Mouse (Mus musculus) limb, embryonic 14.5 days (tissue): ENCODE measurements at regions not wholly inside any gene's neighbourhood (a gene's known extent, or its start where the extent isn't known, plus 50 kb on each side); places are given as distances from the start of the nearest gene placed in this dataset.

Experiments used
- ATAC-seq: fragments of 200-750 bp; cut with Nextera tagmentation; 2 replicates; pipeline ENCODE4 v1.8.0; 2017; ENCODE audit warnings: low read depth, moderate number of reproducible peaks, moderate TSS enrichment; ENCODE audit not compliant: low FRiP score
- DNase-seq: peaks from one replicate; pipeline ENCODE4 v3.0.0-alpha.2; 2015; ENCODE audit warnings: low spot score
- H3K27ac ChIP-seq: fragments of 300-500 bp; sonication (generic); replicated peaks from 2 replicates; pipeline ENCODE4 v1.5.1; 2014; ENCODE audit warnings: low read depth, mild to moderate bottlenecking, low read length, moderate library complexity, mixed read lengths
- H3K27me3 ChIP-seq: fragments of 300-500 bp; sonication (generic); 2 replicates; pipeline ENCODE4 v1.6.1; 2014; ENCODE audit warnings: low read length, mixed read lengths; ENCODE audit not compliant: control insufficient read depth, insufficient read depth
- H3K36me3 ChIP-seq: fragments of 300-500 bp; sonication (generic); 2 replicates; pipeline ENCODE4 v1.6.1; 2014; ENCODE audit warnings: mild to moderate bottlenecking, low read length, moderate library complexity, mixed read lengths; ENCODE audit not compliant: control insufficient read depth, insufficient read depth
- H3K4me1 ChIP-seq: fragments of 300-500 bp; sonication (generic); 2 replicates; pipeline ENCODE4 v1.6.1; 2014; ENCODE audit warnings: antibody characterized with exemption, low read length, mixed read lengths; ENCODE audit not compliant: control insufficient read depth, insufficient read depth
- H3K4me2 ChIP-seq: fragments of 300-500 bp; sonication (generic); replicated peaks from 2 replicates; pipeline ENCODE4 v1.6.1; 2014; ENCODE audit warnings: low read depth, mild to moderate bottlenecking, low read length, moderate library complexity; ENCODE audit not compliant: severe bottlenecking
- H3K4me3 ChIP-seq: fragments of 300-500 bp; sonication (generic); replicated peaks from 2 replicates; pipeline ENCODE4 v1.5.1; 2014; ENCODE audit warnings: low read length
- H3K9ac ChIP-seq: fragments of 300-500 bp; sonication (generic); 2 replicates; pipeline ENCODE4 v1.6.1; 2014; ENCODE audit warnings: mild to moderate bottlenecking, low read depth, low read length, moderate library complexity; ENCODE audit not compliant: severe bottlenecking
- H3K9me3 ChIP-seq: fragments of 300-500 bp; sonication (generic); 2 replicates; pipeline ENCODE4 v1.6.1; 2016; ENCODE audit warnings: low read length; ENCODE audit not compliant: control insufficient read depth
- POLR2A ChIP-seq: fragments of 200-500 bp; IDR thresholded peaks from 2 replicates; pipeline ENCODE4 v1.8.0; 2012; ENCODE audit warnings: inconsistent platforms, mild to moderate bottlenecking, moderate library complexity, borderline replicate concordance; ENCODE audit not compliant: insufficient read depth, insufficient read length; ENCODE audit errors: extremely low read depth
- WGBS: fragments of 180-500 bp; shearing (Covaris S2); extraction: QIAGEN DNeasy Blood & Tissue Kit; methylation state at CpG from one replicate; pipeline ENCODE4 v1.1.7; 2014; 5-methylcytosine and 5-hydroxymethylcytosine counted together

GRCm38 (mm10) chr10:92166057-92166456 is 556.2 kb downstream of the Nedd1 start:
- no peak for DNase-seq
- Histone ChIP-seq H3K4me1 (no peaks in the 10 kb centered on the region), H3K9ac (no peak overlapping the region), H3K4me3 (no peak overlapping the region), H3K27ac (no peak overlapping the region), H3K27me3 (peaks cover 14% of the 10 kb centered on the region; the same call in 1 of the 2 replicates), H3K36me3 (no peaks in the 10 kb centered on the region), H3K9me3 (no peaks in the 10 kb centered on the region), H3K4me2 (no peak overlapping the region)
- TF ChIP-seq POLR2A: no peak
- ATAC-seq: no peak
- WGBS: 64% methylated on average over 2 of the region's 2 CpGs

GRCm38 (mm10) chr10:92164991-92165390 is 557.2 kb downstream of the Nedd1 start:
- ATAC-seq (no peak), DNase-seq (no peak)
- H3K9ac ChIP-seq: no peak overlapping the region
- H3K4me1 ChIP-seq: no peaks in the 10 kb centered on the region
- H3K4me3 ChIP-seq: peak overlapping the region; percentile 1; the same call in 1 of the 2 replicates
- H3K36me3 ChIP-seq: no peaks in the 10 kb centered on the region
- no peak overlapping the region for H3K27ac ChIP-seq
- H3K4me2 ChIP-seq: no peak overlapping the region; the same call in 1 of the 2 replicates
- 29% methylated on average over 5 of the region's 5 CpGs for WGBS
- H3K27me3 ChIP-seq: peaks cover 14% of the 10 kb centered on the region; the same call in 1 of the 2 replicates
- H3K9me3 ChIP-seq: no peaks in the 10 kb centered on the region
- TF ChIP-seq POLR2A: no peak

- WGBS: 70% methylated on average over 3 of the region's 3 CpGs
- Histone ChIP-seq H3K4me1 (no peaks in the 10 kb centered on the region), H3K4me2 (peak overlapping the region; percentile 26), H3K36me3 (no peaks in the 10 kb centered on the region), H3K9ac (no peak overlapping the region), H3K9me3 (no peaks in the 10 kb centered on the region), H3K27me3 (peaks cover 14% of the 10 kb centered on the region; the same call in 1 of the 2 replicates), H3K4me3 (peak overlapping the region; percentile 1; the same call in 1 of the 2 replicates), H3K27ac (no peak overlapping the region)
- ATAC-seq (no peak), DNase-seq (no peak)
- no peak for TF ChIP-seq POLR2A
Measured at GRCm38 (mm10) chr10:92164648-92164960, 557.6 kb downstream of the Nedd1 start.

- WGBS: 64% methylated on average over 12 of the region's 12 CpGs
- no peaks in the 10 kb centered on the region for H3K9me3 ChIP-seq
- no peak overlapping the region for H3K9ac ChIP-seq
- H3K27me3 ChIP-seq: peaks cover 14% of the 10 kb centered on the region; the same call in 1 of the 2 replicates
- H3K27ac ChIP-seq: no peak overlapping the region
- TF ChIP-seq POLR2A: no peak
- no peak for DNase-seq
- H3K4me3 ChIP-seq: peak overlapping the region; percentile 1
- peak overlapping the region; percentile 26 for H3K4me2 ChIP-seq
- no peak for ATAC-seq
- no peaks in the 10 kb centered on the region for H3K36me3 ChIP-seq
- no peaks in the 10 kb centered on the region for H3K4me1 ChIP-seq
Measured at GRCm38 (mm10) chr10:92163851-92164647, 558.2 kb downstream of the Nedd1 start.

GRCm38 (mm10) chr10:92163071-92163504 is 559.1 kb downstream of the Nedd1 start:
- Histone ChIP-seq H3K27me3 (peaks cover 14% of the 10 kb centered on the region; the same call in 1 of the 2 replicates), H3K9me3 (no peaks in the 10 kb centered on the region), H3K27ac (no peak overlapping the region), H3K4me1 (no peaks in the 10 kb centered on the region), H3K4me3 (peak overlapping the region; percentile 39), H3K36me3 (no peaks in the 10 kb centered on the region), H3K9ac (peak overlapping the region; percentile 44; the same call in 1 of the 2 replicates), H3K4me2 (peak overlapping the region; percentile 73)
- ATAC-seq: no peak
- no peak for TF ChIP-seq POLR2A
- WGBS: 18% methylated on average over 7 of the region's 7 CpGs
- no peak for DNase-seq
